Mouse (Mus musculus): ENCODE measurements around the gene Fam168b.

The Fam168b gene

DNA sequence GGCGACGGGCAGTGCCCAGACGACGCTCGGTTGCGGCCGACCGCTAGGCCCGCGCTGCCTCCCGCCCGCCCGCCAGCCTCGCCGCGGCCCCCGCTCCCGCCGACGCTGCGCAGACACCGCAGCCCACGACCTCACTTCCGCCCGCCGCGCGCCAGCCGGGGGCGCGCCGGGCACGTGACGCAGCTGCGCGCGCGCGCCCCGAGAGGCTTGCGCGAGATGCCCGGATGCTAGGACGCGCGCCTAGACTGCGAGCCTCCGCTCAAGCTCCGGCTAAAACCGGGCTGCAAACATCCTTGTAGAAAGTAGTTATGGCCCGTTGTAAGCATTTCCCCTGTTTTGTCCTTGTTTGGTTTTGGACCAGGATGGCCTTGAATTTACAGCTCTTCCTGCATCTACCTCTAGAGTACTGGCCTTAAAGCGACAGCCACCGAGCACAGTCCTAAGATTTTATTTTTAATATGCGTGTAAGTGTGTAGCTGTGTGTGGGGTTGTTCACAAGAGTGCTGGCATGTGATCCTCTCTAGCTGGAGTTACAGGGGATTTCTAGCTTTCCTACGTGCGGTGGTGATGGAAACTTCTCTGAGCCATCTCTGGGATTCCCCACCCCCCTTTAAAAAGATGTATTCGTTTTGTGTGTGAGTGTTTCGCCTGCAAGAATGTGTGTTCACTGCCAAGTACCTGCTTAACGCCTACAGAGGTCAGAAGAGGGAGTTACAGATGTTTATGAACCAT lies at the start of gene Fam168b:
Gene Fam168b, minus strand, starts transcription at position 179 of the 732 bp plus-strand sequence.
- peak; percentile 66 for DNase-seq (ENCODE audit: extremely low read depth, low read depth)

DNA sequence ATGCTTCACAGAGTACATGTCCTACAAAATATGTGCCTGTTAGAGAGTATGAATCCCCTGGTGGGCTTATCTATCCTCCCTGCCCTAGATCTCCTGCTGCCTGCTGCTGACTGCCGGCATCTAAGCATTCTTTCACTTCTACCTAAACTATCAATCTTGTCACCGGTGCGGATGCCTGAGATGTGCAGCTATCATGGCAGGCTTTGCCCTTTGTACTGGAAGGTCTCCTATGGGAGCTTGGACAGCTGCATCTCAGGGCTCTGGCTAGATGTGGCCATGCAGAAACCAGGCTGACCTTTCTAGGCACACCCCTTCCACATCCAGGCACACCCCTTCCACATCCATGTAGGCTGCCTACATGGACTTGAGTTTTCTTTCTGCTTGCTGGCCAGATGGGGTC lies 49.6 kb upstream of the Fam168b start:
- DNase-seq (ENCODE audit: extremely low read depth, low read depth), result no peak

DNA sequence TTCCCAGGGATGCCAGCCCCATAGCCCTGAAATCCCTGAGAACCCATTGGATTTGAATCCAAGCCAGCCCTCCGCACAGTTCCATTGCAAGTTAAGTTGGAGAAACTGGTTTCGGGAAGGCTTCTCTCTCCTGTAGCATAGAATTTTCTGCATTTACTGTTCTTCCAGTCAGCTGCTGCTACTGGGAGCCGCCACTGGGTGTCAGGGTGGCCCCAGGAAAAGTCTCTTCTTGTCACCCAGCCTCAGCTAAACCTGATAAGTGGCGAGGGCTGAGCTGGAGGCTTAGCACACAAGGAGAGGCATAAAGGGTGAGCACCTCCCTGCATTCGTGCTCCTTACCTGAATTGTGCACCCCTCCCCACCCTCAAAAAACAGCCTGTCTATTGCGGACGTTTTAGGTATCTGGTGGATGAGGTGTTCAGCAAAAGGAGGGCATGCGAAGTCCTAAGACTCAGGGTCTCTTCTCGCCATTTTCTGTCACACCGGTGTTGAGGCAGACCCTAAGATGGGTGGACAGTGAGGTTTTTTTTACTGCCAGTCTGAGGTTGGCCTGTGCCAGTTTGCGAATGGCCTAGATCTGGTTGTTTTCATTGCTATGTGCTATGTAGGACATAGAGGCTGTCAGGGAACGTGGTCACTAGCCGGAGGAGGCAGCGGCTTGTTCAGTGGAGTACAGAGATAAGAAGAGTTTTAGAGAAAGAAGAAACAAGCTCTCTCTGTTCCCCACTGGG lies 48.9 kb upstream of the Fam168b start:
- DNase-seq (ENCODE audit: extremely low read depth, low read depth), result peak; percentile 14

DNA sequence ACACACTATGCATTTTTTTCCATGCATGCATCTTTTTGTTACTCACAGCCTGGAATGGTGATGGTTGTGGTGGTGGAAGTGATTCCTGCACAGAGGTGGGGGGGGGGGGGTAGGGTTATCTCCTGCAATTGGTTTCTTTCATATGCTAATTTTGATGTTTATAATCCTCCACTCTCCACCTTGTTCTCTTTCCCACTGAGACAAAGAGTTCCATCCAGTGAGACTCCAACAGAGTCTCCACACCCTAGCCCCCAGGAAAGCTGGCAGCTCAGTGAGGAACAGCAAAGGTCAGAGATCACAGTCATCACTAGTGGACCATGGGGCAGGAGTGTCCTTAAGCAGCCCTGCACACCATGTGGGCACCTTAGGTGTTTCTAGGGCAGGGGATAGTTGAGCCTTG lies 40.9 kb upstream of the Fam168b start:
- DNase-seq (ENCODE audit: extremely low read depth, low read depth), result no peak

DNA sequence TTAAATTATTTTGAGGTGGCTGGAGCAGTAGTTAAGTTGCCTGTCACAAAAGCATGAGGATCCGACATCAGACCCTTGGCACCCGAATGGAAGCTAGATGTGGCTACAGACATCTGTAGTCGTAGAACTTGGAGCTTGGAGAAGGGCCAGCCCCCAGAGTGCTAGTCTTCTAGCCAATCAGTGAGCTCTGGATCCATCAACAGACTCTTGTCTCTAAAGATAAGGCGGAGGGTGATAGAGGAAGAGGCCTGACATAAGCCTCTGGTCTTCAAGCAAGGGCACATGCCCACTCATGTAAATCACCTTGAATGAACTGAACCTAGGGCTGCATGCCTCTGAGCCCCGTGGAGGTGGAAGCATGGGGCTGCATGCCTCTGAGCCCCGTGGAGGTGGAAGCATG lies 36.7 kb upstream of the Fam168b start:
- DNase-seq (ENCODE audit: extremely low read depth, low read depth), result no peak

DNA sequence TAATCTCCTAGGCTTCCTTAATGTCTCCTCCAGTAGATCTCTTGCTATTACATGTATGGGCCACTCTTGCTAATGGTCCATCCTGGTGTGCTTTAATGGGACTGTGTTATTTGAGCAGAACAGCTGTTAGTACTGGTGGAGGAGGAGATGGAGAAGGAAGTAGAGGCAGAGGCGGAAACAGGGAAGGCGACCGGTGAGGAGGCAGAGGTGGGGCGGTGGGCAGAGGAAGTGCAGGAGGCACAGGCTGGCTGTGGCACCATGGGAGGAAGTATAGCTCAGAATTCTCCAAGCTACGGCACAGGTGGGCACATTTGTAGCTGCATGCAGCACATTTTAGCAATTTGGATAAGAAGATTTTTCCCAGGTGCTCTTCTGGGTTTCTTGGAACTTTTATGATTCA lies 30.7 kb upstream of the Fam168b start:
- DNase-seq (ENCODE audit: extremely low read depth, low read depth), result no peak

DNA sequence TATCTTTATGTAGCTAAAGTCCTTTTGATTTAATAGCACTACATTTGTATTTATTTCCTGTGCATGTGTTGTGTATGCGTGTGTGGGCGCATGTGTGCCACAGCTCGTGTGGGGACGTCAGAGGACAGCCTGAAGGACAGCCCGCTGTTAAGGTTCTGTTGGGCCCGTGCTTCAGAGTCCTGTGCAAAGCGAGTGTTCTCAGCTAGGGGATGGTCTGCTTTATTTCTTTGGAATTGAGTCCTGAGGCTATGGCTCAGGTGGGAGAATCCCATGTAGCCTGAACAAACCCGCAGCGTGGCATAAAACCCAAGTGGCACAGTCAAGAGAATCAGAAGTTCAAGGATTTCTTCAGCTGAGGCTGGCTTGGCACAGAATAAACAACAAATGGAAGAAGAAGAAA lies 28.3 kb upstream of the Fam168b start:
- DNase-seq (ENCODE audit: extremely low read depth, low read depth), result no peak

DNA sequence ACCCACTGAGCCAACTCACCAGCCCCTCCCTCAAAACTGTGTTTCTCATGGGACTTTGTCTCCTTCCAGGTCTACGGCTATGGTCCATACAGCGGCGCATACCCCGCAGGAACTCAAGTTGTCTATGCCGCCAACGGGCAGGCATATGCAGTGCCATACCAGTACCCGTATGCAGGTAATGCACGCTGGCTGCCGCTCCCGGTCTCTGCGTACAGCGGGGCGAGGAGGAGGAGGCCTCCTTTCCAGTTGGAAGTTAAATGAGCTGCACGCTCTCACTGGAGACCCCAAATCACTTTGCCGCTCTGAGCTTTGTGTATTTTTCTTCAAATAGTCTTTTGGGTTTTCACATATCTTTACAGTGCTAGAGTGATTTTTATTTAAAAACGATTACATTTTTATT lies 26.4 kb upstream of the Fam168b start:
- no peak for DNase-seq (ENCODE audit: extremely low read depth, low read depth)

DNA sequence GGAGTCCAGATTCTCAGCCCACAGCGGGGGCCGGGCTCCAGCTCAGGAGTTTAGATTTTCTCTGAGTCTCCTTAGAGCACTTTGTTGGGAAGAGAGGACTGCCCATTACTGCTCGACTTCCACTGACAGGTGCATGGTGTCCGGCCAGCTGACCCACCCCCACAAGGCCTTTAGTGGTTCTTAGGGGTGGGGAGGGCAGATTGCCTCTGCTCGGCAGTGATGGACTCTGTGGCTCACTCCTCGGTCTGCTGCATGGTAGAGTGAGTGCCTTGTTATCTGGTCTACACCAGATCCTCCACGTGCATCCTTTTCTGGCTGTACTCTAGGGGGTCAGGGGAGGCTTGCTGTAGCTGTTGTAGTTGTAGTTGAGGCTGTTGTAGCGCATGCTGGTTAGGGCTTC lies 25.5 kb upstream of the Fam168b start:
- no peak for DNase-seq (ENCODE audit: extremely low read depth, low read depth)

DNA sequence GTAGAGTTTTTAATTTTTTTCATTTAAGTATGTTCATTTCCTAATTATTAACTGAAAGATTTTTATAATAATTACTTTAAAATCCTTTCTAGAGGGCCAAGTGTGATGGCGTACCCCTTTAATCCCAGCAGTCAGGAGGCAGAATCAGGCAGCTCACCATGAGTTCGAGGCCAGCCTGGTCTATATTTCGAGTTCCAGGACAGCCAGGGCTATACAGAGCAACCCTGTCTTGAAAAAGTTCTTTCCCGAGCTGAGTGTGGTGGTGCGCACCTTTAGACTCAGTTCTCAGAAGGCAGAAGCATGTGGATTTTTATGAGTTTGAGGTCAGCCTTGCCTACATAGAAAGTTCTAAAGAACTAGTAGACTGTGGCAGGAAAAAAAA lies 24.7 kb upstream of the Fam168b start:
- DNase-seq (ENCODE audit: extremely low read depth, low read depth), result no peak

DNA sequence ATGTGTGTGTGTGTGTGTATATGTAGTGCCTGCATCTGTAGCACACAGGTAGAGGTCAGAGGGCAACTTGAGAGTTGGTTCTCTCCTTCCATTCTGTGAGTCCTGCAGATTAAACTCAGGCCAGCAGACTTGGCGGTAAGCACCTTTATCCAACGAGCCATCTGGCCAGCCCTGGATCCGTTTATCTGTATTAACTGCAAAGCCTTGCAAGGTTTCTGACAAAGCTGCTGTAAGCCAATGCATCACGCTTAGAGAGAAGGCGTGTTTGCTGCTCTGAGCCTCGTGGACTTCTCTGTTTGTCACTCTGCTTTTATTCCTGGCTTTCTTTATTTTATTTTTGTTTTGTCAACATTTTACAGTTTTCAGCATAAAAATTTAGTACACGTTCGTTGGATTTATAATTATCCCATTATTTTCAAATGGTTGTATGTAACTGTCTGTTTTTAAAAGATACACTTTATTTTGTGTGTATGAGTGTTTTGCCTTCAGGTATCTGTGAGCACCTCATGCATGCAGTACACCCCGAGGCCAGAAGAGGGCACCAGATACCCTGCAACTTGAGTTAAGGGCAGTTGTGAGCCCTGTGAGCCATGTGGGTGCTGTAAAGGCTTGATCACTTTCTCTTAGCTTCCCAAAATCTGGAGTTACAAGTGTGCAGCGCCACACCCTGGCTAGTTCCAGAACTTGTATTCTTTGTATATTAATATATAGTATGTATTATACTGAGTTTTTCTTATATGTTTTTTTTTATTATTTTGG lies 24.1 kb upstream of the Fam168b start:
- DNase-seq (ENCODE audit: extremely low read depth, low read depth), result peak; percentile 79

DNA sequence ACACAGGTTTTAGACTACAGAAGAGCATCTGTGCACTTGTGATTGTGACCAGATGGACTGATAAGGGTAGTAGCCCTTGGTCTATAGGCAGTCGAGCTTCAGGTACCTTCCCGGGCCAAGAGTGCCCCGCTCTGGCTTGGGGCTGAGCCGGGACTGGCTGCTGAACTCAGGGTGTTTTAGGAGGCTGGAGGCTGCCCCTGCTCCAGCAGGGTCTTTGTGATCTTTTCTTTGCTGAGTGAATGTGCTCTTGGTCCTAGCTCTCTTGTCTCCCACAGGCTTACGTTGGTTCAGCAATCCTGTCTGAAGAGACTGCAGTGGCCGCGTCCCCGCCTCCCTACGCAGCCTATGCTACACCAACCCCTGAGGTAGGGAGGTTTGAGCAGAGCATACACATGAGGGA lies 23.0 kb upstream of the Fam168b start:
- no peak for DNase-seq (ENCODE audit: extremely low read depth, low read depth)

DNA sequence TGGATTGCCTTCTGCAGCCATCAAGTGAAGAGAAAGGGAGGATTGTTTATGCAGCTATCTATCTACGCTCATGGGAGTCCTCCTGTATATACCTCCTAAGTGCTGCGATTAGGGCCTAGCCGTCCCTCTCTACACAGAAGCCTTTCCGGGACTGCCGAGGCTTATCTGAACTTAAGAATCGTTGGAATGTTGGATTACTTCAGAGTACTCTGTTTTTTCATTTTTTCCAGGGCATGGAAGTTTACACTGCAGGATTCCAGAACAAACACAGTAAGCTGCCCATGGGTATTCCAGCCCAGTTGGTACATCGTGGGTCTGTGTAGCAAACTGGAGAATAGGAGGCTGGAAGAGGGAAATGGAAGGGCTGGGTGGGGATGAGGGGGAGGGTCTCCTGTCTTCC lies 21.4 kb upstream of the Fam168b start:
- no peak for DNase-seq (ENCODE audit: extremely low read depth, low read depth)

DNA sequence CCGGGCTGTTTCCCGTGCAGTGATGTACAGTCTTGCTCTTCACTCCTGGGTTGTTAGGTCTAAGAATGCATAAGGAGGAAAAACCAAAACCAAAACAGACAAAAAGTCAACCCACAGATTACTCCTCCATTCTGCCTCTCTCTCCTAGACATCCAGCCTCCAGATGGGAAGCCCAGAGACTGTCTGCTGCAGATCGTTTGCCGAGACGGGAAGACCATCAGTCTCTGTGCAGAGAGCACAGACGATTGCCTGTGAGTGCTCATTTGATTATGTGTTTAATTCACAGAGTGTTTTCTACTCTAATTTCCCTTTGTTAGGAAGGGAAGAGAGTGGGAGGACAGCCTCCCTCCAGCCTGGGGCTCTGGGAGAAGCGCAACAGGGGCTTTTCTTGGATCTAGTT lies 20.5 kb upstream of the Fam168b start:
- DNase-seq (ENCODE audit: extremely low read depth, low read depth), result no peak

DNA sequence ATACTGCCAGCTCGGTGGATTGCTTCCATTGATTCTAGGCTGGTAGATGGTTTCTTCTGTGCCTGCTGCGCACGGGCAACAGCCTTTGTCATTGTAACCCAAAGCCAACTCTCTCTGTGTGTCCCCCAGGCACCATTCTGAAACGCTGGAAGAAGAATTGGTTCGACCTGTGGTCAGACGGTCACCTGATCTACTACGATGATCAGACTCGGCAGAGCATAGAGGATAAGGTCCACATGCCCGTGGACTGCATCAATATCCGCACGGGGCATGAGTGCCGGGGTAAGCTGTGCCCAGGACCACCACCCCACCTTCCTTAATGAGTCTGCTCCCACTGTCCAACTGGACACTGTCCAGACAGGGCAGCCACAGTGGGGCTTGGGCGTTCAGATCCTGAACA lies 20.0 kb upstream of the Fam168b start:
- DNase-seq (ENCODE audit: extremely low read depth, low read depth), result no peak

DNA sequence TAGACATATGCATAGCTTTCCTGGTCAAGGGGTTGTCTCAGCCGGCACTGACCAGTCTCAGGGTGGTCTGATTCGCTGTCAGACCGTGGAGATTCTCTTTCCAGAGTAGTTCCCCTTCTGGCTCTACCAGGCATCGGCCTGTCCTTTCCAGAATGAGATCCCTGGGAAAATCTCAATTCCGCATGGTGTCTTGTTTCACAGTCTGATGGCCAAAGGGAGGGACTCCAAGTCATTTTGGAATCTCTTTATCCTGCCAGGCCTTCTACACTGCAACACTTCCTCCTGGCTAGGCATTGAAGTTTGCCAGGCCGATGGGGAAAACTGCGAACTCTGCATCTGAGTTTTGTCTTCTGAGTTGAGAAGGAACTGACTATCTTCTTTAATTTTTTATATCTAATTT lies 17.3 kb upstream of the Fam168b start:
- no peak for DNase-seq (ENCODE audit: extremely low read depth, low read depth)

DNA sequence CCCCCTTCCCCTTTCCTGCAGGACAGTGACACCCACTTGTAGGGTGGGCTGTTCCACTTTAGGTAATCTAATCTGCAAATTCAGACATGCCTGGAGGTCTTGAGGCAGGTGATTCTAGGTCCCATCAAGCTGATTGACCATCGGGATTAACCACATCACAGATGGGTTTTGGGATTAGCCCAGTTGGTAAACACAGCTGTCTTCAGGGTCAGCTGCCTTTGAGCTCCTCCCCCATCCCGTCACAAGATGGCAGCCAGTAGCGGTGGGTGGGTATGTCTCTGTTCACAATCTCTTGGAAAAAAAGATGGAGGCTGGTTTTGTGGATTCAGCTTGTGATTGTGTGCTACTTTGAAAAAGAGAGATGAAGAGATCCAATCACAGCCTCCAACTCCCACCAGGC lies 16.9 kb upstream of the Fam168b start:
- DNase-seq (ENCODE audit: extremely low read depth, low read depth), result no peak

DNA sequence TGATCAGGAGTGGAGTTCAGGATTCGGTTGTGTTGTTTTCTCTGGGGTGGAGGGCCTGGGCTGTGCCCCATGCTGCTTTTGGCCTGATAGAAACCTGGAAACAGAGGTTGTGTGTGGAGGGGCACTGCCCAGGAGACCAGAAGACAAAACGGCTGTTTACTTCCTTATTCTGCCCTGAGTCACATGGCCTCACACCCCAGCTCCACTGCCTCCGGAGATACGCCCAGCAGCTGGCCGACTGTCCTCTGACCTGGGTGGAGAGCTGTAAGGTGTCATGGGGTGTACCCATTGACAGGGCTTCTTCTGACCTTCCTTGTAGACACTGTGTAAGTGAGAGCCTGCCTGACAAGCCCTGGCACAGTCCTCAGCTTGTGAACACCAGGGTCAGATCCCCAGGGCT lies 15.8 kb upstream of the Fam168b start:
- DNase-seq (ENCODE audit: extremely low read depth, low read depth), result no peak

DNA sequence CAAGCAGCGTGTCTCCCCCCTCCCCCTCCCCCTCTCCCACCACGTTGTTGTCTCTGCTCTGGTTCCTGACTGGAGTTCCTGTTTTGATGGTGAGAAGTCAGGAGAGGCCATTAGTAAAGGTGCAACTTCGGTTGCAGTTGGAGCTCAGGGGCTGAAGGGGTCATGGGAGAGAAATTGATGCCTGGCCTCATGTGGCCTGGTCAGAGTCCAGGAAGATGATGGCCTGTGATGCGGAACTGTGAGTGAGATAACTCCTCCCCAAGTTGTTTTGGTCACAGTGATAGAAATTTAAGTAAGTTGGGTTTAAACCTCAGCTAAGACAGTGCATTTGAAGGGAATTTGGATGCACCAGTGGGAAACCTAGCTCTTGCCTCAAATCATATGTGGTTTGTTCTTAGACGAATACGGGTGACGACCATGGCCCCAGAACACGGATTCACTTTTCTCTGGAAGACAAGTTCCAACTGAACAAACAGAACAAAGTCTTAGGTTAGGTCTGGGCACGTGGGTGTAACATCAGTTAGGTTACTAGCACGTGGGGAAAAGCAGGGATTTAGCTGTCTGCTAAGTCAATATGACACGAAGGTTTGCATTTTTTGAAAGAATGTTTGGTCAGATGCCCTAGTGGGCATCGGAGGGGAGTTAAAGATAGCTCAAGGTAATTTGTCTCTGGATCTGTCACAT lies 12.3 kb upstream of the Fam168b start:
- no peak for DNase-seq (ENCODE audit: extremely low read depth, low read depth)

DNA sequence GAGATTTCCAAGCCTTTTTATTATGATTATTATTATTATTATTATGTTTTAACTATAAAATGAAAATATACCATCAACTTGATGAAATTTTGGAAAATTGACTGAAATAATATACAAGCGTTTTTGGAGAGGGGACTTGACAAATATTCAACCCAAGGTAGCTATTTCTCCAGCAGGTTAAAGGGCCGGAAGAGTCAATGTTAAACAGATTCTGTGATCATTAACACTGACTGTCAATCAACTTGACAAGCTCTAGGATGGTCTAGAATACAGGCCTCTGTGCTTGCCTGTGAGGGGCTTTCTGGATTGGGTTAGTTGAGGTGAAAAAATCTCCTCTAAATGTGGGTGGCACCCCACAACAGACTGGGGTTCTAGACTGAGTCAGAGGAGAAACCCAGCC lies 10.9 kb upstream of the Fam168b start:
- no peak for DNase-seq (ENCODE audit: extremely low read depth, low read depth)

DNA sequence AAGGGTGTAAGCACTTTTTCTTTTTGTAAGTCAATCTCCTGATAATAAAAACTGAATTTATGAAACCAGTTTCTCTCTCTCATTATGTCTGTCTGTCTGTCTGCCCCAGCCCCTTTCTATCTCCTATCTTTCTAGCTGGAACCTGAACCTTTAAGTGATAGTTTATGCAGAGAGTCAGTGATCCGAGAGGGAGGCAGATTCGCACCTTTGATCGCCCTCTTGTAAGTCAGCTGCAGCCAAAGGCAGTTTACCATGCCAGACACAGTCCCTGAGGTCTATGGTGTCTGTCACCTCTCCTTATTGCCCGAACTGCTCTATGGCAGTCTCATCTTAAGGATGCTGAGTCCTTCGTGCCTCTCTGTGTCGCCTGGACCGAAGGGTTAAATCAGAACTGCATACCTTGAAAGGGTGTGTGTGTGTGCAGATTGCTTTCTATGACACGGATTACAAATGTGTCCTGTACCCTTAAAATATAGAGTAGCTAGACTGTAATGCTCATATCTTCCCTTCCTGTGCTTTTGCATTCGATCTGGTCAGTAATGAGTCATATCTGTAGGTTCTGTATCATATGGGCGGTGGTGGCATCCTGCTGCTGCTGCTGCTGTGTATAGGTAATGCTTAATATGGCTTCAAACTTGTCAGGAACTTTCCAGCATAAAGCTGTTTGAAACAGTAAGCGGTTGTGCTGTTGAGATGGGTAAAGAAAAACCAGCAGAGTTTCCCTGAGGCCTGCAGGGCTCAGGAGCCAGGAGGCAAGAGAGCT lies 9.4 kb upstream of the Fam168b start:
- no peak for DNase-seq (ENCODE audit: extremely low read depth, low read depth)

All from MEL-GATA-1-ER (cell line).